Mouse (Mus musculus): ENCODE results near the gene Gm45837. TPM values are rescaled to one million over a fixed set of nuclear protein-coding genes. Genes with fewer than 3 reads are reported as not detected.
A peak's percentile ranks its signal among the peaks of the same experiment; 100 is the strongest.

Gene Gm45837
- total RNA-seq, 2 experiments from 2014 or later, result not detected

DNA sequence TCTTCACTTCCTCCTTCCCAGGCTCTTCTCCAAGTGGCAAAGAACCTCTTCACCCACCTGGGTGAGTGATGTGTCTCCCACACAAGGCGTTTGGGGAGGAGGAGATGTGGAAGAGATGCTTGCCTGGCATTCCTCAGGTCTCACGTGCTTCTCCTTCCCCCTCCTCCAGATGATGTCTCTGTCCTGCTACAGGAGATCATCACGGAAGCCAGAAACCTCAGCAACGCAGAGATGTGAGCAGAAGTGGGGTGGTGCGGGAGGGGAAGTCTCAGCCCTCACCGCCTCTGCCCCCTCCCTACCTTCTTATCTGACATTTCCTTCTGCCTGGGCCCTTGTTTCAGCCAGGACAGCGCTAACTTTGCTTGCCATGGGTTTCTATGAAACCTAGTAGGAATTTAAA is 93.1 kb downstream of the Gm45837 start:
- H3K4me3 ChIP-seq, result no peak overlapping the region
- H3K27ac ChIP-seq, result no peak overlapping the region
- no peak for TF ChIP-seq CTCF (IDR thresholded peaks at IDR 0.05)
- intact Hi-C loops (cut with DNase I), result loop anchor here (1.0 kb wide), 1 partner anchor 54 kb away; no protein-coding TSS in a partner anchor
- no peak for DNase-seq

- TF ChIP-seq CTCF (IDR thresholded peaks at IDR 0.05), result no peak
- no peak overlapping the region for H3K4me3 ChIP-seq
- no peak overlapping the region for H3K27ac ChIP-seq
- no peak for DNase-seq
- intact Hi-C loops (cut with DNase I), result no loop called here
These were observed 93.8 kb downstream of the Gm45837 start for GRCm38 (mm10) chr7:101504507-101504906.

- intact Hi-C loops (cut with DNase I), result no loop called here
- no peak overlapping the region for H3K27ac ChIP-seq
- no peak for DNase-seq
- TF ChIP-seq CTCF (IDR thresholded peaks at IDR 0.05), result no peak
- no peak overlapping the region for H3K4me3 ChIP-seq
These were observed 98.5 kb downstream of the Gm45837 start for GRCm38 (mm10) chr7:101509212-101509611.

GRCm38 (mm10) chr7:101513655-101514054 is 103.0 kb downstream of the Gm45837 start:
- intact Hi-C loops (cut with DNase I), result no loop called here
- Histone ChIP-seq H3K4me3 (no peak overlapping the region), H3K27ac (no peak overlapping the region)
- TF ChIP-seq CTCF (IDR thresholded peaks at IDR 0.05), result peak; percentile 2; the same call in 1 of the 2 replicates
- DNase-seq, result no peak

GRCm38 (mm10) chr7:101514768-101515167 is 104.1 kb downstream of the Gm45837 start:
- Histone ChIP-seq H3K27ac (no peak overlapping the region), H3K4me3 (no peak overlapping the region)
- intact Hi-C loops (cut with DNase I), result no loop called here
- DNase-seq, result no peak
- TF ChIP-seq CTCF (IDR thresholded peaks at IDR 0.05), result no peak

DNA sequence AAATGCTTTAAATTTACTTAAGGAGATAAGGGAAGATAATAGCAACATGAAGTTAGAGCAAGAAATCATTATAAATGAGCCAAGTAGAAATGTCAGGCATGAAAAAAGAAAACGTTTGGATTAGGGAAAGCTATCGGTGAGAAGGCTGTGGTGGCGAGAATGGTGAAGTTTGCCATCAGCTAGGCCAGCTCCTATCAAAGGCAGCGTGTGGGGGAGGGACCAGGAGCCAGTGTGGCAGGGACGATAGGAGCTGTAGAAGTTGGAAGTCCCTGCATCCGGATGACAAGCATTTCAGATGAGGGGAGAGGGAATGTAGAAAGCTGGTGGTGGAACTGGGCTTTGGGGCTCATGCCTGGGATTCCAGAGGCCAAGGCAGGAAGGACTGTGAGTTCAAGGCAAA is 104.6 kb downstream of the Gm45837 start:
- H3K4me3 ChIP-seq, result no peak overlapping the region
- no peak for DNase-seq
- H3K27ac ChIP-seq, result no peak overlapping the region
- intact Hi-C loops (cut with DNase I), result no loop called here
- no peak for TF ChIP-seq CTCF (IDR thresholded peaks at IDR 0.05)

- peak; percentile 51 for TF ChIP-seq CTCF (IDR thresholded peaks at IDR 0.05)
- H3K27ac ChIP-seq, result no peak overlapping the region
- DNase-seq, result no peak
- intact Hi-C loops (cut with DNase I), result no loop called here
- no peak overlapping the region for H3K4me3 ChIP-seq
These were observed 105.8 kb downstream of the Gm45837 start for GRCm38 (mm10) chr7:101516460-101516859.

GRCm38 (mm10) chr7:101521696-101522095 is 111.0 kb downstream of the Gm45837 start:
- TF ChIP-seq CTCF (IDR thresholded peaks at IDR 0.05), result no peak
- H3K4me3 ChIP-seq, result no peak overlapping the region
- DNase-seq, result no peak
- no peak overlapping the region for H3K27ac ChIP-seq
- intact Hi-C loops (cut with DNase I), result no loop called here

- DNase-seq, result no peak
- intact Hi-C loops (cut with DNase I), result no loop called here
- Histone ChIP-seq H3K4me3 (no peak overlapping the region), H3K27ac (no peak overlapping the region)
- TF ChIP-seq CTCF (IDR thresholded peaks at IDR 0.05), result no peak
These were observed 112.5 kb downstream of the Gm45837 start for GRCm38 (mm10) chr7:101523205-101523604.

DNA sequence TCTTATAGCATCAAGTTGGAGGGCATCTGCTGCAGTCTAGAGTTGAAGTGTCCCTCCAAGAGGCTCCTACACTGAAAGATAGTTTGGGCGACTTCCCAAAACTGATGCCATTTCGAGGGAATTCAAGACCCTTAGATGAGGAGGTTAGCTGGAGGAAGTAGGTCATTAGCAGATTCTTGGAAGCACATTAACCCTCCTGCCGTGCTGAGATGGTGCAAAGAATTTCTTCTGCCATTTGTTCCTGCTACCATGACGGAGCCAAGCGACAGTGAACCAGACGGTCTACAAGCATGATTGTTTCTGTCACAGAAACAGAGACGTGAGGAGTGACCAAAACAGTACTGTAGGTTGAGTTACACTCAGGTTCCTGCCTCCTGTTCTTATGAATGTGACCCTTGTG is 115.8 kb downstream of the Gm45837 start:
- TF ChIP-seq CTCF (IDR thresholded peaks at IDR 0.05), result no peak
- intact Hi-C loops (cut with DNase I), result no loop called here
- no peak for DNase-seq
- H3K27ac ChIP-seq, result no peak overlapping the region
- H3K4me3 ChIP-seq, result no peak overlapping the region

- Histone ChIP-seq H3K4me3 (no peak overlapping the region), H3K27ac (no peak overlapping the region)
- intact Hi-C loops (cut with DNase I), result no loop called here
- DNase-seq, result no peak
- no peak for TF ChIP-seq CTCF (IDR thresholded peaks at IDR 0.05)
These were observed 123.7 kb downstream of the Gm45837 start for GRCm38 (mm10) chr7:101534428-101534827.

DNA sequence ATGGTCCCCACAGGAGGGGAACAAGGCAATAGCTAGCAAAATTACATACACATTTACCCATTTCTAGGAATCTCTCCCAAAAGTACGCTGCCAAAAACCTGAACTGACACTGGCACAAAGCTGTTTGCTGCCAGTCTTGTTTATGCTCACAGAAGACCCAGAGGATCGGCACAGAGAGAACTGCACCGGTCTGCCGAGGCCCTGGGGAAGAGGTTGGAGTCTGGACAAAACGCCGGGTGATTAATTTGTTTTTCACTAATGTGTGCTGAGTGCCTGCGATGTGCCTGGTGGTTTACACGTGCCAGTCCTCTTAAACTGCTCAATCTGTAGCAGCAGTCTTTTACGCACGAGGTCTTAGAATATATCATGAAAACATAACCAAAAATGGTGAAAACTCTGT is 124.4 kb downstream of the Gm45837 start:
- intact Hi-C loops (cut with DNase I), result no loop called here
- H3K4me3 ChIP-seq, result no peak overlapping the region
- DNase-seq, result no peak
- H3K27ac ChIP-seq, result no peak overlapping the region
- TF ChIP-seq CTCF (IDR thresholded peaks at IDR 0.05), result no peak

GRCm38 (mm10) chr7:101535517-101535916 is 124.8 kb downstream of the Gm45837 start:
- intact Hi-C loops (cut with DNase I), result no loop called here
- Histone ChIP-seq H3K27ac (no peak overlapping the region), H3K4me3 (no peak overlapping the region)
- DNase-seq, result no peak
- no peak for TF ChIP-seq CTCF (IDR thresholded peaks at IDR 0.05)

- Histone ChIP-seq H3K27ac (peak overlapping the region; percentile 82), H3K4me3 (peak overlapping the region; percentile 53)
- DNase-seq, result no peak
- intact Hi-C loops (cut with DNase I), result no loop called here
- TF ChIP-seq CTCF (IDR thresholded peaks at IDR 0.05), result no peak
These were observed 126.9 kb downstream of the Gm45837 start for GRCm38 (mm10) chr7:101537541-101537940.

Measured in gastrocnemius, adult 2 months (tissue).